Mouse (Mus musculus) spleen, embryonic (tissue): ENCODE results near the gene Rhoj.
"Not testable (repeated sequence)": the region's sequence is repeated elsewhere in the genome, so short reads cannot be mapped to it uniquely, and the experiment has no call there.

ENCODE experiments used
- CTCF ChIA-PET: fragments of 350-600 bp; sonication (Branson Sonifier 250); formaldehyde crosslinking; loops from one replicate; lab custom pipeline; 2022; lab: Charles Lee

The Rhoj gene

GRCm38 (mm10) chr12:75391526-75391925, 83.4 kb downstream of the Rhoj start:
- CTCF ChIA-PET: interaction anchor here (0.6 kb wide), 1 partner anchor 786 kb away, joined by 5 read pairs; the partner anchor contains the start of gene Esr2

DNA sequence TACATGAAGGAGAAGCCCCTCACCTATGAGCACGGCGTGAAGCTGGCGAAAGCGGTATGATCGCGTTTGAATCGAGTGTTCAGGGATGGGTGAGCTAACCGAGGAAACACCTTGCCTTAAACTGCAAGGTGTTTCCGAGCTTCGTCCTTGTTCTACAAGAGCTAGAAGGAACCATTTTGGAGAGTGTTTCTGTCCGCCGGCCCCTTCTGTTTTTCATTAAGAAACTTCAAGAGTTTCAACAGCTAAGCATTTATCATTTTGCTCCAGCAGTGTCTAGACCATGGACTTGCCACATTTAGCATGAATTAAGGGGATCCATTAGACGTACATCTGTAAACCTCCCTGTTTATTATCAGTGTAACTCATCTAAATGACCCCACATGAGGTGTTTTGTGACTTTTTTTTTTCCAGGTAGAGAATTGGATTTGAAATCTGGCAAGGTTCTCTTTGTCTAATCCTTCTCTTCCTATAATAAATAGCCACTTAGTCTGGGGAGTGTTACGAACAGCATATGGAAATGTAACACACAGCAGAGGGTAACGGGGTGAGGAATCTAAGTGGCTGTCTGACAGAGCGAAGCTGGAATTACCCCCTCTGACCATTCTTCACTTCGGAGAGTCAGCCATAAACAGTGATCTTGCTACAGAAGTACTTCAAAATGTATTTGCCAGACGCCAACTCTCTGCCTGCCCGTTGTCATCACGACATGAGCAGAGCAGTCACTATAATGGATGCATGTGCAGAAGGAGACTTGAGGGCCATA, 86.1 kb downstream of the Rhoj start:
- CTCF ChIA-PET: no interaction called here

- CTCF ChIA-PET: no interaction called here
These were observed 88.5 kb downstream of the Rhoj start for GRCm38 (mm10) chr12:75396616-75397015.

DNA sequence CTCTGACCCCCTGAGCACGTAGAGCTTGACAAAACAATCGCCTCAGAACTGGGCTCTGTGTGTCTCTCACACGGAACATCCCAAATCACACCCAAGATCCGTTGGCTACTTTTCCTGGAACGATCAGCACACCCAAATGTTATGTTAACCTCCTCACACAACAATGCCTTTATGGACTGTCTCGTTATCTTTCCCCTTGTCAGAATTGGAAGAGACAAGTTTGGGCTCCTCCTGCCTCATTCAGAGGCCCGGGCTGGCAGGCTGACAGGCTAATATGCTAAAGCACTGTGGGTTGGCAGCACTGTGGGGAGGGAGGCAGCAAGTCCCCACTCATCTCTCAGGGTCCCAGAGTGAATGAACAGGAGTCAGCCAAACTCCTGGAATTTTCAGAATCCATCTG, 89.0 kb downstream of the Rhoj start:
- CTCF ChIA-PET: no interaction called here

DNA sequence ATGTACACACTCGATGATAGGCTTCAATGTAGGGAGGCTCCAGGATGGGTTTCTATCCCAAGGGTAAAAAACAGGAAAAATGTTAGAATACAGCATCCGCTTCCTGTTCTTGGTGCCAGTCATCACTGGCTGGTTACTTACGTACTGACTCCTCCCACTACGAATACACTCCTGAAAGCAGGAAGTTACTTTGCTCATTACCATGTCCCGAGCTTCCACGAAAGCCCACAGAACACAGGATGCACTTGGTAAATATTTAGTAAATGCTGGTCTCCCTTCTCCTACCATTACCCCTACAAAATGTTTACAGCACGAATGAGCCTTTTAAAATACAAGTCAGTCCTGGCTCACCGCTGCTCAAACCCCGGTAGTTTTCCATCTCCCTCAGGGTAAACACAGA, 104.8 kb downstream of the Rhoj start:
- CTCF ChIA-PET: no interaction called here

DNA sequence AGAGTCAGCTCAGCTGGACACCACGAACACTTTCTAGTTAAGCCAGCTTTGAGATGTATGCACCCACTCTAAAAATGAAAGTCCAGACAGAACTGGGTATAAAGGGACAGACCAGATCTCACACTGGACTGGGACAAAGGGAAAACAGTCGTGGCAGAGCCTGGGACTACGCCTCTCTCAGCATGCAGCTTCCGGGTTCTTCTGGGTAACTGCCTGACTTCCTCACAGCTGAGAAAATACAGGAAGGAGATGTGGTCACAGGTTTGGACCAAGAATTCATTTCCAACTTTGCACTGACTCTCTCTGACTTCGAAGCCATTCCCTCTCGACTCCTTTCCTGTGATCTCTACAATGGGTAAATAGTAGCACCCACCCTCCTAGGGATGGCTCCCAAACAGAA, 106.9 kb downstream of the Rhoj start:
- CTCF ChIA-PET: no interaction called here

- CTCF ChIA-PET: no interaction called here
These were observed 108.6 kb downstream of the Rhoj start, which contains the start of gene Gphb5 for GRCm38 (mm10) chr12:75416681-75417080. TSS of gene Gphb5 (minus strand) at chr12:75416781.

DNA sequence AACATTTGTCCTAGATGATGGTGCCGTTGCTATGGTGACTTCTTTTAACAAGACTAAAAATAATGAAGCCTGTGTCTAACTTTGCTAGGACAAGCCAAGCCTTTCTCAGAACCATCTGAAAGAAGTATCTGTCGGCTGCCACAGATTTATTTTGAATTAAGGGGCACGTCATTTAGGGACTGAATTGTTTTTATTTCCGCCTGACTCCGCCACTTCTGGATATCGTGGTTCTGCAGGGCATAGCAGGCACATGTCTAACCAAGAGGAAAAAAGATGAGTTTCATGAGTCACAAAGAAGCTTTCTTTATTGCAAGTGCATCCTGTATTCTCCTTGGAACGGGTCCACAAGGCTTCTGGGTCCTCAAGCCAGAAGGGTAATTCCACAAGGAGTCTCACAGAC, 116.2 kb downstream of the Rhoj start:
- CTCF ChIA-PET: no interaction called here

GRCm38 (mm10) chr12:75424817-75425216, 116.7 kb downstream of the Rhoj start:
- CTCF ChIA-PET: no interaction called here

- CTCF ChIA-PET: no interaction called here
These were observed 117.8 kb downstream of the Rhoj start for GRCm38 (mm10) chr12:75425882-75426281.

- CTCF ChIA-PET: no interaction called here
These were observed 120.6 kb downstream of the Rhoj start for GRCm38 (mm10) chr12:75428719-75429118.

DNA sequence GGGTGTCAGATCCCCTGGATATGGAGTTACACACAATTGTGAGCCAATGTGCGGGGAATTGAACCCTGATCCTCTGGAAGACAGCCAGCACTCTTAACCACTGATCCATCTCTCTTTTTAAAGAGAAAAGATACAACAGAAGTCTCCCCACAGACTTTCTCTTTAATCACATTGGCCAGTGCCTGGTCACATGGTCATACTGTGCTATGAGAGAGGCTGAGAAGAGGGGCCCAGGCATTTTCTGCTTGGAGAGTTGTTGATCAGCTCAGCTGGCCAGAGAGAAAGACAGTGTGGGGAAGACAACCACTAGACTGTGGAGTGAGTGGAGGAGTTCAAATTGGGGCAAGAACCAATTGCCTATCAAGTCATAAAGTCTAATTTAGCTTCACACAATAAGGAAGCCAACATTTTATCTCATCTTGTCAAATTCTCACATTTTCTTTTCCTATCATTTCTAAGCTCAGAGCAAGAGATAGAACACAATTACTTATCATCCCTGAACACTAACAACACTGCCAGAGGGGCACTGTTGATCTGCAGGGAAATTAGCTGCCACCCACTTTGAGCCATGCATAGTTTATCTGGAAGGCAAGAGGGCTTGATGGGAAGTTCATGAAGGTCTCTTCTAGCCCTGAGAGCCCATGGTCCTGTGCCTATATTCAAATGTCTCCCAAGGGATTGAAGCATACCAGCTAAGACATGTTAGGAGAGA, 121.7 kb downstream of the Rhoj start:
- CTCF ChIA-PET: no interaction called here

- CTCF ChIA-PET: not testable (repeated sequence)
These were observed 124.3 kb downstream of the Rhoj start for GRCm38 (mm10) chr12:75432400-75432799.

GRCm38 (mm10) chr12:75446245-75446644, 138.1 kb downstream of the Rhoj start:
- CTCF ChIA-PET: no interaction called here

DNA sequence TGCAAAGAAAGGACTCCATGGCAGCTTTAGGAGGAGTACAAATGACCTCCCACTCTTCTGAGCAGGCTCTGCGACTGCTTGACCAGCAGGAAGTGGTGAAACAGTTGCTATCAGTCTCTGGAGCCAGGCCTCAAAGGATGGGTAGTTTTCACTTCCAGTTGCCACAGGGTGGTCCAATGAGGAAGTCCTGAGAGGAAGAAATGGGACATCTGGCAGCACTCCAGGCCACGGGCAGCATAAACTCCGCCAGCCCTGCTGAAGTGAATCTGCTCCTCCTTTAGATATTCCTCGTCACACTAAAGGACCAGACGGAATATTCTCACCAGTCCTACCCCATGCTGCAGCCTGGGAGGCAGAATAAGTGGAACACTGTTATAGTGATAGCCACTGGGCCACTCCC, 140.8 kb downstream of the Rhoj start:
- CTCF ChIA-PET: interaction anchor here (0.6 kb wide), 1 partner anchor 18 kb away, joined by 12 read pairs; no protein-coding TSS in a partner anchor

- CTCF ChIA-PET: interaction anchor here (0.6 kb wide), 1 partner anchor 146 kb away, joined by 4 read pairs; no protein-coding TSS in a partner anchor
These were observed 141.4 kb downstream of the Rhoj start for GRCm38 (mm10) chr12:75449475-75449966.

DNA sequence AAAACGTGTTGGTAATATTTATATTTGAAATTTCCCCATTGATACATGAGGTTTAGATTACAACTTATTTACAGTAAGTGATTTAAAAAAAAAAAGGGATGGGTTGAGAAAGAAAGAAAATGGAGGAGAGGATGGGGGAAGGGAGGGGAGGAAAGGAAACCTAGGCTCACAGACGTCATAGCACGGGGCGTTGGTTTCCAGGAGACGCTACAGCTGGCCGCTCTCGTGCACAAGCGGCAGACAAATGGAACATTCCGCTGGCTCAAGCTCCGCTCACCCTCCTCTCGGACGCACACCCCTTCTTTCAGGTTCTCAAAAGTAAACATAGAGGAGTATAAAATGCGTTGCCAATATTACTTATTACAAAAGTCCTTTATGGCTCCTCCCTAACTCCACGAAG, 141.9 kb downstream of the Rhoj start:
- CTCF ChIA-PET: interaction anchor here (0.6 kb wide), 1 partner anchor 146 kb away, joined by 4 read pairs; no protein-coding TSS in a partner anchor

GRCm38 (mm10) chr12:75450592-75450991, 142.5 kb downstream of the Rhoj start:
- CTCF ChIA-PET: no interaction called here
